Mouse (Mus musculus) heart, embryonic 15.5 days (tissue): ENCODE measurements at regions not wholly inside any gene's neighbourhood (a gene's known extent, or its start where the extent isn't known, plus 50 kb on each side); places are given as distances from the start of the nearest gene placed in this dataset.

ENCODE experiments used
- ATAC-seq: fragments of 200-750 bp; cut with Nextera tagmentation; replicated peaks from 2 replicates; pipeline ENCODE4 v1.8.0; 2017; ENCODE audit warnings: low read depth, moderate TSS enrichment; ENCODE audit not compliant: insufficient number of reproducible peaks, insufficient read depth, low FRiP score
- H3K27ac ChIP-seq: fragments of 300-500 bp; sonication (generic); 2 replicates; pipeline ENCODE4 v1.5.1; 2015; ENCODE audit warnings: mild to moderate bottlenecking, inconsistent platforms
- H3K27me3 ChIP-seq: fragments of 300-500 bp; sonication (generic); 2 replicates; pipeline ENCODE4 v1.6.1; 2015; ENCODE audit warnings: inconsistent platforms
- H3K36me3 ChIP-seq: fragments of 300-500 bp; sonication (generic); 2 replicates; pipeline ENCODE4 v1.6.1; 2015; ENCODE audit warnings: mild to moderate bottlenecking, inconsistent platforms
- H3K4me1 ChIP-seq: fragments of 300-500 bp; sonication (generic); replicated peaks from 2 replicates; pipeline ENCODE4 v1.6.1; 2015; ENCODE audit warnings: inconsistent platforms
- H3K4me2 ChIP-seq: fragments of 300-500 bp; sonication (generic); 2 replicates; pipeline ENCODE4 v1.6.1; 2015; ENCODE audit warnings: inconsistent platforms, mild to moderate bottlenecking, moderate library complexity
- H3K4me3 ChIP-seq: fragments of 300-500 bp; sonication (generic); 2 replicates; pipeline ENCODE4 v1.5.1; 2015; ENCODE audit warnings: mild to moderate bottlenecking, inconsistent platforms
- H3K9ac ChIP-seq: fragments of 300-500 bp; sonication (generic); 2 replicates; pipeline ENCODE4 v1.6.1; 2015; ENCODE audit warnings: mild to moderate bottlenecking, inconsistent platforms
- H3K9me3 ChIP-seq: fragments of 300-500 bp; sonication (generic); replicated peaks from 2 replicates; pipeline ENCODE4 v1.6.1; 2016; ENCODE audit warnings: inconsistent platforms
- WGBS: fragments of 180-500 bp; shearing (Covaris S2); methylation state at CpG from one replicate; pipeline ENCODE4 v1.1.7; 2015; ENCODE audit warnings: mixed read lengths; 5-methylcytosine and 5-hydroxymethylcytosine counted together

- WGBS, result 28% methylated on average over 17 of the region's 17 CpGs
- Histone ChIP-seq H3K4me1 (peaks cover 32% of the 10 kb centered on the region), H3K9me3 (no peaks in the 10 kb centered on the region), H3K9ac (no peak overlapping the region), H3K27ac (peak overlapping the region; percentile 57; the same call in 1 of the 2 replicates), H3K4me3 (peak overlapping the region; percentile 3; the same call in 1 of the 2 replicates), H3K36me3 (no peaks in the 10 kb centered on the region), H3K4me2 (peak overlapping the region; percentile 40), H3K27me3 (no peaks in the 10 kb centered on the region)
- ATAC-seq, result no peak
These were observed 137.1 kb upstream of the Pkdcc start for GRCm38 (mm10) chr17:83077737-83078600.

- peak overlapping the region; percentile 40 for H3K4me2 ChIP-seq
- peak overlapping the region; percentile 3; the same call in 1 of the 2 replicates for H3K4me3 ChIP-seq
- H3K9me3 ChIP-seq, result no peaks in the 10 kb centered on the region
- 24% methylated on average over 19 of the region's 19 CpGs for WGBS
- H3K9ac ChIP-seq, result no peak overlapping the region
- no peaks in the 10 kb centered on the region for H3K36me3 ChIP-seq
- H3K4me1 ChIP-seq, result peaks cover 32% of the 10 kb centered on the region
- peak overlapping the region; percentile 57; the same call in 1 of the 2 replicates for H3K27ac ChIP-seq
- 0 out of 2 replicates have a peak, but pooled peaks have one; percentile 19 for ATAC-seq
- H3K27me3 ChIP-seq, result no peaks in the 10 kb centered on the region
These were observed 136.3 kb upstream of the Pkdcc start for GRCm38 (mm10) chr17:83078601-83079360.

GRCm38 (mm10) chr17:83079361-83079685 lies 135.8 kb upstream of the Pkdcc start:
- Histone ChIP-seq H3K27me3 (no peaks in the 10 kb centered on the region), H3K36me3 (no peaks in the 10 kb centered on the region), H3K4me2 (no peak overlapping the region), H3K27ac (no peak overlapping the region), H3K4me1 (peaks cover 32% of the 10 kb centered on the region), H3K4me3 (no peak overlapping the region), H3K9ac (no peak overlapping the region), H3K9me3 (no peaks in the 10 kb centered on the region)
- ATAC-seq, result no peak
- 76% methylated on average over 7 of the region's 7 CpGs for WGBS

GRCm38 (mm10) chr17:83081729-83082128 lies 133.4 kb upstream of the Pkdcc start:
- 47% methylated on average over 8 of the region's 8 CpGs for WGBS
- ATAC-seq, result no peak
- Histone ChIP-seq H3K4me1 (peaks cover 30% of the 10 kb centered on the region), H3K9me3 (no peaks in the 10 kb centered on the region), H3K36me3 (no peaks in the 10 kb centered on the region), H3K4me3 (no peak overlapping the region), H3K27ac (0 out of 2 replicates have a peak overlapping the region, but pooled peaks have one; percentile 27), H3K4me2 (no peak overlapping the region), H3K27me3 (no peaks in the 10 kb centered on the region), H3K9ac (no peak overlapping the region)

GRCm38 (mm10) chr17:83083521-83083920 lies 131.6 kb upstream of the Pkdcc start:
- Histone ChIP-seq H3K9me3 (no peaks in the 10 kb centered on the region), H3K4me2 (no peak overlapping the region), H3K27ac (no peak overlapping the region), H3K4me1 (peaks cover 17% of the 10 kb centered on the region), H3K4me3 (no peak overlapping the region), H3K9ac (no peak overlapping the region), H3K36me3 (no peaks in the 10 kb centered on the region), H3K27me3 (no peaks in the 10 kb centered on the region)
- no peak for ATAC-seq
- 45% methylated on average over 3 of the region's 3 CpGs for WGBS

- no peak overlapping the region for H3K4me3 ChIP-seq
- H3K4me1 ChIP-seq, result peaks cover 14% of the 10 kb centered on the region
- no peak overlapping the region for H3K27ac ChIP-seq
- no peaks in the 10 kb centered on the region for H3K36me3 ChIP-seq
- 75% methylated on average over 10 of the region's 10 CpGs for WGBS
- H3K9ac ChIP-seq, result no peak overlapping the region
- no peaks in the 10 kb centered on the region for H3K9me3 ChIP-seq
- ATAC-seq, result no peak
- H3K27me3 ChIP-seq, result no peaks in the 10 kb centered on the region
- no peak overlapping the region for H3K4me2 ChIP-seq
These were observed 129.2 kb upstream of the Pkdcc start for GRCm38 (mm10) chr17:83085792-83086475.

- no peak for ATAC-seq
- no peak overlapping the region for H3K4me3 ChIP-seq
- no peaks in the 10 kb centered on the region for H3K27me3 ChIP-seq
- H3K9ac ChIP-seq, result no peak overlapping the region
- peaks cover 11% of the 10 kb centered on the region for H3K4me1 ChIP-seq
- 81% methylated on average over 2 of the region's 2 CpGs for WGBS
- no peaks in the 10 kb centered on the region for H3K36me3 ChIP-seq
- no peak overlapping the region for H3K4me2 ChIP-seq
- H3K9me3 ChIP-seq, result no peaks in the 10 kb centered on the region
- H3K27ac ChIP-seq, result no peak overlapping the region
These were observed 128.4 kb upstream of the Pkdcc start for GRCm38 (mm10) chr17:83086703-83087102.

GRCm38 (mm10) chr17:83088471-83088870 lies 126.6 kb upstream of the Pkdcc start:
- H3K4me1 ChIP-seq, result peaks cover 4% of the 10 kb centered on the region; the same call in 1 of the 2 replicates
- H3K36me3 ChIP-seq, result no peaks in the 10 kb centered on the region
- no peaks in the 10 kb centered on the region for H3K9me3 ChIP-seq
- no peak overlapping the region for H3K9ac ChIP-seq
- no peak overlapping the region for H3K4me3 ChIP-seq
- WGBS, result 83% methylated on average over 2 of the region's 2 CpGs
- no peak overlapping the region for H3K27ac ChIP-seq
- H3K27me3 ChIP-seq, result no peaks in the 10 kb centered on the region
- no peak for ATAC-seq
- H3K4me2 ChIP-seq, result no peak overlapping the region

- Histone ChIP-seq H3K36me3 (no peaks in the 10 kb centered on the region), H3K9ac (no peak overlapping the region), H3K4me2 (no peak overlapping the region), H3K27ac (no peak overlapping the region), H3K4me3 (no peak overlapping the region), H3K27me3 (no peaks in the 10 kb centered on the region), H3K9me3 (no peaks in the 10 kb centered on the region), H3K4me1 (peaks cover 4% of the 10 kb centered on the region; the same call in 1 of the 2 replicates)
- 56% methylated on average over 10 of the region's 10 CpGs for WGBS
- ATAC-seq, result 0 out of 2 replicates have a peak, but pooled peaks have one; percentile 14
These were observed 125.0 kb upstream of the Pkdcc start for GRCm38 (mm10) chr17:83089856-83090692.

- Histone ChIP-seq H3K9ac (no peak overlapping the region), H3K36me3 (no peaks in the 10 kb centered on the region), H3K27ac (no peak overlapping the region), H3K9me3 (no peaks in the 10 kb centered on the region), H3K4me1 (peaks cover 4% of the 10 kb centered on the region; the same call in 1 of the 2 replicates), H3K27me3 (no peaks in the 10 kb centered on the region), H3K4me2 (no peak overlapping the region), H3K4me3 (no peak overlapping the region)
- WGBS, result 71% methylated on average over 5 of the region's 5 CpGs
- ATAC-seq, result no peak
These were observed 121.2 kb upstream of the Pkdcc start for GRCm38 (mm10) chr17:83093862-83094261.
